Mouse (Mus musculus) liver, postnatal 0 days (tissue): ENCODE data around the gene Zfp709. TPM values are rescaled to one million over a fixed set of nuclear protein-coding genes. Genes with fewer than 3 reads are reported as not detected.
"Not testable (repeated sequence)": the region's sequence is repeated elsewhere in the genome, so short reads cannot be mapped to it uniquely, and the experiment has no call there.

Experiments
- ATAC-seq: fragments of 200-750 bp; cut with Nextera tagmentation; 2 replicates; pipeline ENCODE4 v1.8.0; 2017; ENCODE audit warnings: mild to moderate bottlenecking, moderate library complexity
- DNase-seq: peaks from one replicate; pipeline ENCODE4 v3.0.0-alpha.2; 2016
- H3K27ac ChIP-seq: fragments of 300-500 bp; sonication (generic); 2 replicates; pipeline ENCODE4 v1.5.1; 2014; ENCODE audit warnings: antibody characterized with exemption, moderate library complexity, mild to moderate bottlenecking, low read depth
- H3K27me3 ChIP-seq: fragments of 300-500 bp; sonication (generic); 2 replicates; pipeline ENCODE4 v1.6.1; 2014; ENCODE audit warnings: low read length, control low read depth, mixed read lengths; ENCODE audit not compliant: insufficient read depth
- H3K36me3 ChIP-seq: fragments of 300-500 bp; sonication (generic); replicated peaks from 2 replicates; pipeline ENCODE4 v1.6.1; 2014; ENCODE audit warnings: mild to moderate bottlenecking, control low read depth, low read length, moderate library complexity, mixed read lengths; ENCODE audit not compliant: insufficient read depth
- H3K4me1 ChIP-seq: fragments of 300-500 bp; sonication (generic); 2 replicates; pipeline ENCODE4 v1.6.1; 2014; ENCODE audit warnings: antibody characterized with exemption, mild to moderate bottlenecking, control low read depth; ENCODE audit not compliant: insufficient read depth
- H3K4me2 ChIP-seq: fragments of 300-500 bp; sonication (generic); 2 replicates; pipeline ENCODE4 v1.6.1; 2014; ENCODE audit warnings: low read depth, mild to moderate bottlenecking, low read length, moderate library complexity, mixed read lengths
- H3K4me3 ChIP-seq: fragments of 300-500 bp; sonication (generic); 2 replicates; pipeline ENCODE4 v1.5.1; 2014; ENCODE audit warnings: low read depth, low read length
- H3K9ac ChIP-seq: fragments of 300-500 bp; sonication (generic); replicated peaks from 2 replicates; pipeline ENCODE4 v1.6.1; 2014; ENCODE audit warnings: mild to moderate bottlenecking, moderate library complexity
- H3K9me3 ChIP-seq: fragments of 300-500 bp; sonication (generic); 2 replicates; pipeline ENCODE4 v1.6.1; 2016; ENCODE audit warnings: mild to moderate bottlenecking, control low read depth, low read length, mixed read lengths
- CTCF ChIP-seq: sonication (generic); IDR thresholded peaks from 2 replicates; pipeline ENCODE4 v1.5.1; 2016; ENCODE audit warnings: antibody characterized with exemption, low read depth
- EP300 ChIP-seq: IDR thresholded peaks from 2 replicates; pipeline ENCODE4 v1.6.1; 2016; ENCODE audit warnings: antibody characterized with exemption, low read depth, mild to moderate bottlenecking
- WGBS: fragments of 180-500 bp; shearing (Covaris S2); extraction: QIAGEN DNeasy Blood & Tissue Kit; methylation state at CpG from one replicate; pipeline ENCODE4 v1.1.7; 2014; ENCODE audit not compliant: insufficient replicate concordance; 5-methylcytosine and 5-hydroxymethylcytosine counted together
- polyA plus RNA-seq: library from polyadenylated mRNA; unstranded; fragments of >200 nt; fragmentation: Nextera tagmentation; extraction: Ambion mirVana; gene quantifications from 2 replicates; pipeline ENCODE4 v1.2.1, GENCODE M21; 2015

Zfp709 gene
- polyA plus RNA-seq, 1 experiment from 2014 or later = 1.9 TPM

GRCm38 (mm10) chr8:71856630-71857328, 25.0 kb upstream of the Zfp709 start:
- H3K4me2 ChIP-seq, H3K9me3 ChIP-seq, H3K4me3 ChIP-seq, ATAC-seq, H3K27ac ChIP-seq, H3K27me3 ChIP-seq, DNase-seq, H3K4me1 ChIP-seq, H3K9ac ChIP-seq, H3K36me3 ChIP-seq: not testable (repeated sequence)
- WGBS = 65% methylated on average over 8 of the region's 10 CpGs

- WGBS = 73% methylated on average over 2 of the region's 2 CpGs
- H3K9ac ChIP-seq, ATAC-seq, H3K4me3 ChIP-seq, H3K9me3 ChIP-seq, H3K27me3 ChIP-seq, DNase-seq, H3K4me2 ChIP-seq, H3K4me1 ChIP-seq, H3K27ac ChIP-seq, H3K36me3 ChIP-seq: not testable (repeated sequence)
These were observed 24.5 kb upstream of the Zfp709 start for GRCm38 (mm10) chr8:71857364-71857763.

GRCm38 (mm10) chr8:71861551-71861950, 20.3 kb upstream of the Zfp709 start:
- ATAC-seq, H3K4me2 ChIP-seq, H3K4me1 ChIP-seq, H3K36me3 ChIP-seq, H3K9me3 ChIP-seq, DNase-seq, H3K27me3 ChIP-seq, H3K27ac ChIP-seq, H3K4me3 ChIP-seq, H3K9ac ChIP-seq: not testable (repeated sequence)
- 67% methylated on average over 1 of the region's 1 CpGs for WGBS

- not testable (repeated sequence) for DNase-seq, ATAC-seq, H3K4me1 ChIP-seq, H3K9ac ChIP-seq, H3K4me2 ChIP-seq, H3K9me3 ChIP-seq, H3K36me3 ChIP-seq, H3K27ac ChIP-seq, H3K4me3 ChIP-seq, H3K27me3 ChIP-seq
These were observed 19.8 kb upstream of the Zfp709 start for GRCm38 (mm10) chr8:71862038-71862437.

GRCm38 (mm10) chr8:71900666-71901065, 18.8 kb downstream of the Zfp709 start:
- H3K27ac ChIP-seq, H3K27me3 ChIP-seq, H3K4me1 ChIP-seq, H3K4me2 ChIP-seq, H3K36me3 ChIP-seq, H3K9ac ChIP-seq, H3K4me3 ChIP-seq, DNase-seq, ATAC-seq, H3K9me3 ChIP-seq: not testable (repeated sequence)
- WGBS = 59% methylated on average over 11 of the region's 11 CpGs

GRCm38 (mm10) chr8:71903084-71903483, 21.3 kb downstream of the Zfp709 start:
- not testable (repeated sequence) for H3K4me3 ChIP-seq, H3K27me3 ChIP-seq, H3K27ac ChIP-seq, H3K9me3 ChIP-seq, H3K9ac ChIP-seq, ATAC-seq, H3K36me3 ChIP-seq, H3K4me2 ChIP-seq, H3K4me1 ChIP-seq, DNase-seq
- 23% methylated on average over 1 of the region's 1 CpGs for WGBS

GRCm38 (mm10) chr8:71906809-71907208, 25.0 kb downstream of the Zfp709 start:
- Histone ChIP-seq H3K9me3 (no peaks in the 10 kb centered on the region), H3K4me1 (no peaks in the 10 kb centered on the region), H3K4me2 (no peak overlapping the region), H3K27me3 (no peaks in the 10 kb centered on the region), H3K4me3 (no peak overlapping the region), H3K27ac (no peak overlapping the region), H3K9ac (no peak overlapping the region), H3K36me3 (no peaks in the 10 kb centered on the region)
- no peak for TF ChIP-seq EP300
- TF ChIP-seq CTCF = no peak
- ATAC-seq = no peak
- WGBS = 68% methylated on average over 1 of the region's 1 CpGs
- DNase-seq = no peak
